Mouse (Mus musculus) C2C12 (cell line): ENCODE results near the gene Gak.

Experiments
- CEBPB ChIP-seq: IDR thresholded peaks from one replicate; pipeline ENCODE4 v1.6.1; 2011; ENCODE audit warnings: low read depth, mild to moderate bottlenecking, control low read depth, moderate library complexity
- CTCF ChIP-seq: IDR thresholded peaks from one replicate; pipeline ENCODE4 v1.5.1; 2011; ENCODE audit not compliant: control insufficient read depth, insufficient read depth, insufficient read length
- MAX ChIP-seq: IDR thresholded peaks from one replicate; pipeline ENCODE4 v1.6.1; 2011; ENCODE audit warnings: mild to moderate bottlenecking, control low read depth

DNA sequence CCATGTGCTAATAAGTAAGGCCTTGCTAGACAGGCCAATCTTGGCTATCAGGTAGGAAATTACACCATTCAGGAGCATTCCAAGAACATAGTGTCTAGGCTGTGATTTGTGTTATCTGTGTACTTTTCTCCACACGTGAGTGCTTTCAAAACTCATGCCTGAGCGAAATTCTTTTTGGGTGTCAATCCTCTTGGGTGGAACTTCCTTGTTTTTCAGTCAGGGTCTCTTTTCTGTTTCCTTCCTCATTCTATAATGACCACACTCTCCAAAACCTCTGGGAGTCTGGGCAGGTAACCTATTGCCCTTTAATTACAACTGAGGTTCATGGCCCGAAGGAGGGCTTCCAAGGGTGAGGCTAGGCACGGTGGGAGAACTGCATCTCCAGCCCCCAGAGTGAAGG lies 63.0 kb downstream of the Gak start:
- TF ChIP-seq CTCF, result no peak
- TF ChIP-seq CEBPB, result no peak
- TF ChIP-seq MAX, result no peak
